Mouse (Mus musculus): ENCODE data around the gene Fgf9. TPM values are rescaled to one million over a fixed set of nuclear protein-coding genes. Genes with fewer than 3 reads are reported as not detected.

Fgf9 gene
- polyA plus RNA-seq, 1 experiment from 2014 or later: 9.0 TPM

DNA sequence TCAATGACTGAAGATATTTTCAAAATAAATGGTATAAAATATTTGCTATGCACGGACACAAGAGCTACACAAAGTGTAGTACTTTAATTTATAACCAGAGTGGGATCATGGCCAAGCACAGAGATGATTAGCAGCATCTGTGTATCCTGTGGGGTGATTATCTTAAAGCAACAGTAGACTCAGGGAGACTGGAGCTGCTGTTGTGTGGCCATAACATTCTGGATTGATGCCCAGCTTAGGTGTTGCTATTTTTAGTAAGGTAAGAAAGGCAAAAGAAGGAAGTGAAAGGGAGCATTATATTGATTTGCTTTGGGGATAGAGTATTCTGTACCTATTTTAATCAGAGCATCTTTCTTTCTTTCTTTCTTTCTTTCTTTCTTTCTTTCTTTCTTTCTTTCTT is 11.6 kb downstream of the Fgf9 start:
- Histone ChIP-seq H3K4me2 (replicated peaks; ENCODE audit: low read depth, low read length) (no peak overlapping the region), H3K9ac (replicated peaks; ENCODE audit: low read length) (no peak overlapping the region), H3K27ac (ENCODE audit: low read length) (no peak overlapping the region), H3K36me3 (ENCODE audit: insufficient read depth, low read length) (peaks cover 9% of the 10 kb centered on the region), H3K4me1 (ENCODE audit: insufficient read depth, low read length) (no peaks in the 10 kb centered on the region; the same call in 1 of the 2 replicates), H3K9me3 (ENCODE audit: low read length) (peaks cover 2% of the 10 kb centered on the region; the same call in 1 of the 2 replicates), H3K4me3 (ENCODE audit: low read length) (no peak overlapping the region), H3K27me3 (ENCODE audit: insufficient read depth, low read length) (peaks cover 22% of the 10 kb centered on the region)
- WGBS: 48% methylated on average over 1 of the region's 1 CpGs
- ATAC-seq (ENCODE audit: low FRiP score, low TSS enrichment): no peak

DNA sequence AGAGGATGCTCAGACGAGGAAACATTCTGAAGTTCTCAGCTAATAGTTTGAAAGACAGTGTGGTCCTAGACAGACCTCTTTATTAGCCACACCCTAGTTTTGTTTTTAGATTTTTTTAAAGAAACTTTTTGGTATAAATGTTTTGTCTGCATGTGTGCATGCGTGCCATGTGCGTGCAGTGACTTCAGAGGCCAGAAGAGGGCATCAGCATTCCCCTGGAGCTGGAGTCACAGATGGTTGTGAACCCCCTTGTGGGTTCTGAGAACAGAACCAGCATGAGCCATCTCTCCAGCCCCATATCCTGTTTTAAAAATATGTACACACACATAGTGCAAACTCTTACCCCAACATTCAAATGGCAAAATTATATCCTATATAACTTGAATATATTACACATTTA is 13.9 kb downstream of the Fgf9 start:
- Histone ChIP-seq H3K27me3 (ENCODE audit: insufficient read depth, low read length) (no peaks in the 10 kb centered on the region), H3K27ac (ENCODE audit: low read length) (no peak overlapping the region), H3K9ac (replicated peaks; ENCODE audit: low read length) (no peak overlapping the region), H3K4me1 (ENCODE audit: insufficient read depth, low read length) (0 out of 2 replicates have a peak, but pooled peaks cover 8% of the 10 kb centered on the region), H3K36me3 (ENCODE audit: insufficient read depth, low read length) (peaks cover 9% of the 10 kb centered on the region), H3K4me2 (replicated peaks; ENCODE audit: low read depth, low read length) (no peak overlapping the region), H3K9me3 (ENCODE audit: low read length) (peaks cover 2% of the 10 kb centered on the region; the same call in 1 of the 2 replicates), H3K4me3 (ENCODE audit: low read length) (no peak overlapping the region)
- no peak for ATAC-seq (ENCODE audit: low FRiP score, low TSS enrichment)
- WGBS: 90% methylated on average over 3 of the region's 3 CpGs

DNA sequence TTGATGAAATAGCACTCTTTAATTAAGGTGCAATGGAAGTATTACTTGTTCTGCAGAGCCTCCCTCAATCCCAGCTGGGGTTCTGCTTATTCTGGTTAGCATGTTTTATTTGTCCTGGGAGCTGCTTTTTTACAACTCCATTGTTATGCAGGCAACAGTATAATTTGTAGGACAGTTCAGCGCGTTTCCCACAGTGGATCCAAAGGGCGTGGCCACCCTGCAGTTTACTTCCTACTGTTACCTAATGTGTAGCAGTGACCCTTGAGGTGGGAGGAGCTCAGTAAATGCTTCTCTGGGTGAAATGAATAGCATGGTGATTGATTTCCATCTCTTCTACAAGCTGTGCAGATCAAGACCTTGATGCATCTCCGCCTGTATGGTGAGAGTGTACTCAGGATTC is 17.0 kb downstream of the Fgf9 start:
- WGBS: 49% methylated on average over 4 of the region's 4 CpGs
- no peak for ATAC-seq (ENCODE audit: low FRiP score, low TSS enrichment)

DNA sequence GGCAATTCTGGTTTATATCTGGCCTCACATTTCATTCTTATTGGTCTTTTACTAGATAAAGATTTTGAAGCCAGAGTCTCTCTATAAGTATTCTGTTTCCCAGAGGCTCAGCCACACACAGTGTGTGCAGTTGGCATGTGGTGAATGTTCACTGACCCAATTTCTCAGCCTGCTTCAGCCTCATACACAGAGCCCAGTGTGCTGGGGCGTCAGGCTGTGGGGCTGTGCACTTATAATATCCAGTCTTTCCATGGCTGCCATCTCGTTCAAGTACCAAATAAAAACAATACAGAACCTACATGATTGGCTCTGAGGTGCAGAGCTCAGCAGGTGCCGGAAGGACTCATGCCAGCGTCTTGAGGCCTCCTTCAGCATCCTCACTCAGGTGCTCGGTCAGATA is 19.1 kb downstream of the Fgf9 start:
- Histone ChIP-seq H3K27ac (ENCODE audit: low read length) (no peak overlapping the region), H3K4me1 (ENCODE audit: insufficient read depth, low read length) (0 out of 2 replicates have a peak, but pooled peaks cover 8% of the 10 kb centered on the region), H3K27me3 (ENCODE audit: insufficient read depth, low read length) (no peaks in the 10 kb centered on the region), H3K4me2 (replicated peaks; ENCODE audit: low read depth, low read length) (no peak overlapping the region), H3K9ac (replicated peaks; ENCODE audit: low read length) (no peak overlapping the region), H3K9me3 (ENCODE audit: low read length) (no peaks in the 10 kb centered on the region), H3K36me3 (ENCODE audit: insufficient read depth, low read length) (no peaks in the 10 kb centered on the region), H3K4me3 (ENCODE audit: low read length) (no peak overlapping the region)
- no peak for ATAC-seq (ENCODE audit: low FRiP score, low TSS enrichment)
- 88% methylated on average over 5 of the region's 5 CpGs for WGBS

More for the DNA sequence above, 17.0 kb downstream of the Fgf9 start:
- Histone ChIP-seq H3K9ac (replicated peaks; ENCODE audit: low read length) (no peak overlapping the region), H3K36me3 (ENCODE audit: insufficient read depth, low read length) (peaks cover 9% of the 10 kb centered on the region), H3K4me3 (ENCODE audit: low read length) (no peak overlapping the region), H3K27ac (ENCODE audit: low read length) (no peak overlapping the region), H3K4me2 (replicated peaks; ENCODE audit: low read depth, low read length) (no peak overlapping the region), H3K9me3 (ENCODE audit: low read length) (peaks cover 2% of the 10 kb centered on the region; the same call in 1 of the 2 replicates), H3K27me3 (ENCODE audit: insufficient read depth, low read length) (no peaks in the 10 kb centered on the region), H3K4me1 (ENCODE audit: insufficient read depth, low read length) (0 out of 2 replicates have a peak, but pooled peaks cover 8% of the 10 kb centered on the region)

DNA sequence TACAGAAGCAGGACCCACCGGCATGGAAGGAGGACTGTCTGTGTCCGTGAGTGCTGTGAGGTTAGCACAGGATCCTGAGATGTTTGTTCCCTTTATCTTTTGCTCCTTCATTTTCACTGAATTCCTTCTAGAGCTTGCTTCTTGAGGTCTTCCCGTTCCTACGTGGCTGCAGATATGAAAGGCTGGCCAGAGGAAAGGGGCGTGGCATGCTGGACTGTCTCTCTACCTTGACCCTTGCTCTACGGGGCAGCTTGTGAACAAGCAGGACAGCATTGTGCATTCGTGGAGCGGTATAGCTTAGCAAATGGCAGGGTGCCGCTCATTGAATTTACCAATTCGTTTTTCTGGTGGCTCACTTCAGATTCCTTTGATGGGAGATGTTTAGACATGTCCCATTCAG is 21.0 kb downstream of the Fgf9 start:
- H3K4me1 ChIP-seq (ENCODE audit: insufficient read depth, low read length): 0 out of 2 replicates have a peak, but pooled peaks cover 8% of the 10 kb centered on the region
- no peak overlapping the region for H3K4me3 ChIP-seq (ENCODE audit: low read length)
- H3K27ac ChIP-seq (ENCODE audit: low read length): no peak overlapping the region
- H3K36me3 ChIP-seq (ENCODE audit: insufficient read depth, low read length): no peaks in the 10 kb centered on the region
- no peak overlapping the region for H3K9ac ChIP-seq (replicated peaks; ENCODE audit: low read length)
- H3K27me3 ChIP-seq (ENCODE audit: insufficient read depth, low read length): no peaks in the 10 kb centered on the region
- H3K9me3 ChIP-seq (ENCODE audit: low read length): no peaks in the 10 kb centered on the region
- WGBS: 71% methylated on average over 10 of the region's 10 CpGs
- H3K4me2 ChIP-seq (replicated peaks; ENCODE audit: low read depth, low read length): no peak overlapping the region
- ATAC-seq (ENCODE audit: low FRiP score, low TSS enrichment): no peak

DNA sequence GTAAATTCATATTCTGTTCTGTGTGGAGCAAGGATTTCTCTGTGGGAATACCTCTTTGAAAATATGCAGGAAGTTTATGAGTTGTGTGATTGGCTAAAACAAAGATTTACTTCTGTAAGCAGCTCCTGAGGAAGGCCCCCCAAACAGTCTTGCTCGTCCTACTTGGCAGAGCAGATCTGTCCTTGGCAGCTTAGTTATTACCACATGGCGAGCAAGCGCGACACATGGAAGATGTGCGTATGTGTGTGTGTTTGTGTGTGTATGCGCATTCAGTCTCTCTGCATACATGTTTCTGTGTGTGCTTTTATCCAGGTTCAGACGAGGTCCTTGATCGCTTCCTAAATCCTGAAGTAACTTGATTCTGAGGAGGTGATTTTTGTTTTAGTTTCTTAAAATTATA is 29.3 kb downstream of the Fgf9 start:
- H3K9me3 ChIP-seq (ENCODE audit: low read length): no peaks in the 10 kb centered on the region
- ATAC-seq (ENCODE audit: low FRiP score, low TSS enrichment): no peak
- H3K27me3 ChIP-seq (ENCODE audit: insufficient read depth, low read length): no peaks in the 10 kb centered on the region
- WGBS: 73% methylated on average over 8 of the region's 8 CpGs
- no peak overlapping the region for H3K4me3 ChIP-seq (ENCODE audit: low read length)
- H3K27ac ChIP-seq (ENCODE audit: low read length): no peak overlapping the region
- no peak overlapping the region for H3K9ac ChIP-seq (replicated peaks; ENCODE audit: low read length)
- H3K4me2 ChIP-seq (replicated peaks; ENCODE audit: low read depth, low read length): no peak overlapping the region
- peaks cover 14% of the 10 kb centered on the region for H3K4me1 ChIP-seq (ENCODE audit: insufficient read depth, low read length)
- no peaks in the 10 kb centered on the region for H3K36me3 ChIP-seq (ENCODE audit: insufficient read depth, low read length)

DNA sequence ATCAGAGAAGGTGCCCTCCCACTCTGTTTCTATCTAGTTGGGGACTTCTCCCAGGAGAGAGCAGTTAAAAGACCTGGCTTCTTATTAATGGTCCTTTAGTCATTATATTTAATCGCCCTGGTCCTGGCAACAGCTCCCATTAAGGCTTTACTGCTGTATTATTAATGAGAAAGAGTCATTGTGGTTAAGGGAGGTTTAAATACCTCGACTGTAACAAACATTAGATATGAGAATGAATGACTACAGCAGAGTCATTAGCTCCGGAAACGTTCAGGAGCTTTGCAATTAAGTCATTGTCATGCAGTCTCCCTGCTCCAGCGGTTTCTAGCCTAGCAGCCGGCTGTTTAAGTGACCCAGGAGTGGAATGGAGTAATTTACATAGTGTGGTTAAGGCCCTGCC is 31.0 kb downstream of the Fgf9 start:
- no peak overlapping the region for H3K9ac ChIP-seq (replicated peaks; ENCODE audit: low read length)
- H3K36me3 ChIP-seq (ENCODE audit: insufficient read depth, low read length): no peaks in the 10 kb centered on the region
- WGBS: 13% methylated on average over 6 of the region's 6 CpGs
- H3K4me1 ChIP-seq (ENCODE audit: insufficient read depth, low read length): peaks cover 14% of the 10 kb centered on the region
- H3K9me3 ChIP-seq (ENCODE audit: low read length): no peaks in the 10 kb centered on the region
- ATAC-seq (ENCODE audit: low FRiP score, low TSS enrichment): peak; percentile 19; the same call in 1 of the 2 replicates
- no peak overlapping the region for H3K27ac ChIP-seq (ENCODE audit: low read length)
- H3K27me3 ChIP-seq (ENCODE audit: insufficient read depth, low read length): no peaks in the 10 kb centered on the region
- no peak overlapping the region for H3K4me3 ChIP-seq (ENCODE audit: low read length)
- H3K4me2 ChIP-seq (replicated peaks; ENCODE audit: low read depth, low read length): no peak overlapping the region

DNA sequence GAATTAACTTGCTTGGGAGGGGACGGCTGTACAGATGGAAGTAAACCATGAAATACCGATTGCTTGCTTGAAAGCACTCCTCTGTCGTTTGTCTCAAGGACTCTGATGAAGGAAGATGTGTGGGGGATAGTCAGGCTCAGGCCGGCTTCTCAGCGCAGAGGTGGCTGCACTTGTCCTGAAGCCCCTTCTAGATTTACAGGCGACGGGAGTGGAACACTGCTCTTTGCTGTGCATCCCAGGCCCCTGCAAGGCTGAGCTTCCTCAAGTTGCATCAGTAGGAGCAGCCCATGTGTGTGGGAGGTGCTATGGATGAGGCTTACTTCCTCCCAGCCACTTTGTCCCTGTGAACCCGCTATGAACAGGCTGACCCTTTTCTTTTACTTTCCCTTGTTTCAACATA is 33.9 kb downstream of the Fgf9 start:
- 31% methylated on average over 8 of the region's 8 CpGs for WGBS
- H3K36me3 ChIP-seq (ENCODE audit: insufficient read depth, low read length): no peaks in the 10 kb centered on the region
- H3K9ac ChIP-seq (replicated peaks; ENCODE audit: low read length): no peak overlapping the region
- no peak overlapping the region for H3K4me3 ChIP-seq (ENCODE audit: low read length)
- H3K4me1 ChIP-seq (ENCODE audit: insufficient read depth, low read length): peaks cover 10% of the 10 kb centered on the region
- H3K27ac ChIP-seq (ENCODE audit: low read length): no peak overlapping the region
- peak; percentile 82 for ATAC-seq (ENCODE audit: low FRiP score, low TSS enrichment)
- H3K27me3 ChIP-seq (ENCODE audit: insufficient read depth, low read length): no peaks in the 10 kb centered on the region
- no peak overlapping the region for H3K4me2 ChIP-seq (replicated peaks; ENCODE audit: low read depth, low read length)
- H3K9me3 ChIP-seq (ENCODE audit: low read length): no peaks in the 10 kb centered on the region

DNA sequence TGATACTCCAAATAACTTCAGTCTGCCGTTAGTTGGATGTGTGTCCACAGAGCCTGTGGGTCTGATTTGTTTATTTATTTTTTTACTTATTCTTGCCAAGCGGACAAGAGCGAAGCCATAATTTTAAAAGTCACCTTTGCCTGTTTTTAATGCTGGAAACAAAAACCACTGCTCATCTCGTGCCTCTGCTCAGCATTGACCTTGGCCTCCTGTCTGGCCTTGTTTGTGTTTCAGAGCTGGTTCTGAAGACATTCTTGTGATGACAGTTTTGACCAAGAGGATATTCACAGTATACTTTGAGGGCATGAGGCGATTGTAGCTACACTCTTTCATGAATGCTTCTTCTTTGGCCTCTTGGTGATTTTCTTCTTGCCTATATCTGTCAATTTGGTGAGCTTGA is 35.2 kb downstream of the Fgf9 start:
- no peak for ATAC-seq (ENCODE audit: low FRiP score, low TSS enrichment)
- no peaks in the 10 kb centered on the region for H3K36me3 ChIP-seq (ENCODE audit: insufficient read depth, low read length)
- H3K27me3 ChIP-seq (ENCODE audit: insufficient read depth, low read length): no peaks in the 10 kb centered on the region
- H3K9me3 ChIP-seq (ENCODE audit: low read length): no peaks in the 10 kb centered on the region
- no peak overlapping the region for H3K9ac ChIP-seq (replicated peaks; ENCODE audit: low read length)
- WGBS: 67% methylated on average over 5 of the region's 5 CpGs
- H3K4me2 ChIP-seq (replicated peaks; ENCODE audit: low read depth, low read length): no peak overlapping the region
- peaks cover 8% of the 10 kb centered on the region for H3K4me1 ChIP-seq (ENCODE audit: insufficient read depth, low read length)
- H3K4me3 ChIP-seq (ENCODE audit: low read length): no peak overlapping the region
- H3K27ac ChIP-seq (ENCODE audit: low read length): no peak overlapping the region

DNA sequence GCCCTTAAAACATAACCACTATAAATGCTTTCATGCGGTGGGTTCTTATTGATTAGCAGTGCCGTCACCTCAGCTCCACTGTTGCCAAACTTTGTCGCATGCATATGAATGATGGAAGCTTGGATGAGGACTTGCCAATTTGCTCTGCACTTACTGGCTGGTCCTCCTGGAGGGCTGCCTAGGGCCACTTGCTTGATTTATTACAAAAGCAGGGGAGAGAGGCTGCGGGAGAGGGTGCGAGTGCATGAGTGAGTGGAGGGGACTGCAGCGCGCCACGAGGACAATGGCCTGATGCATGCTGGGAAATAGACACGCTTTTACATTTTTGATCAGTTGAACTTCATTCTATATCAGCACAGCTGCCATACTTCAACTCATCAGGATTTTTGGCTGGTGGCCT is 39.3 kb downstream of the Fgf9 start:
- no peaks in the 10 kb centered on the region for H3K9me3 ChIP-seq (ENCODE audit: low read length)
- 88% methylated on average over 9 of the region's 9 CpGs for WGBS

More for the DNA sequence above, 39.3 kb downstream of the Fgf9 start:
- Histone ChIP-seq H3K4me1 (ENCODE audit: insufficient read depth, low read length) (peaks cover 7% of the 10 kb centered on the region), H3K4me2 (replicated peaks; ENCODE audit: low read depth, low read length) (no peak overlapping the region), H3K27ac (ENCODE audit: low read length) (no peak overlapping the region), H3K27me3 (ENCODE audit: insufficient read depth, low read length) (no peaks in the 10 kb centered on the region), H3K4me3 (ENCODE audit: low read length) (no peak overlapping the region), H3K36me3 (ENCODE audit: insufficient read depth, low read length) (no peaks in the 10 kb centered on the region), H3K9ac (replicated peaks; ENCODE audit: low read length) (no peak overlapping the region)
- ATAC-seq (ENCODE audit: low FRiP score, low TSS enrichment): no peak
